Mouse (Mus musculus) natural killer cell, adult 2 months (primary cell): ENCODE results near the gene Bnc1.

Experiments used
- DNase-seq, 2 experiments: peaks; one replicate each; pipeline ENCODE4 v3.0.0; 2022; ENCODE audit warnings: low spot score in 2 of 2

Bnc1 gene

DNA sequence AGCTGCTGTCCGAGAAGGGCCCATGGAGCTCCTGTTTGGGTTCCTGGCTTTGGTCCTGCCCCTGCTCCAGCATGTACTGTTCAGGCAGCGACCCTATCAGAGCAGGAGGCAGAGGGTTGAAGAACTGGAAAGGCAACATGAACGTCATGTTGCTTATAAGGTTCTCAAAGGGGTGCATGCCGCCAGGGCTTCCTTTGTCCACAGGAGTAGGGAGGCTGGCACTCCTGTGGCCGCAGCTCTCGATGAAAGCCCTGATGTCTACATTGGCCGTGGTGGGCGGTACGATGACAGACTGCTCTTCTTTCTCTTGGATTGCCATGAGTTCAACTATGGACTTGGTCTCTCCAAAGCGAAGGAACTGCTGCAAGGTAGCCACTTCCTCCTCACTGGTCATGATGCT lies 17.5 kb downstream of the Bnc1 start:
- no peak for DNase-seq

DNA sequence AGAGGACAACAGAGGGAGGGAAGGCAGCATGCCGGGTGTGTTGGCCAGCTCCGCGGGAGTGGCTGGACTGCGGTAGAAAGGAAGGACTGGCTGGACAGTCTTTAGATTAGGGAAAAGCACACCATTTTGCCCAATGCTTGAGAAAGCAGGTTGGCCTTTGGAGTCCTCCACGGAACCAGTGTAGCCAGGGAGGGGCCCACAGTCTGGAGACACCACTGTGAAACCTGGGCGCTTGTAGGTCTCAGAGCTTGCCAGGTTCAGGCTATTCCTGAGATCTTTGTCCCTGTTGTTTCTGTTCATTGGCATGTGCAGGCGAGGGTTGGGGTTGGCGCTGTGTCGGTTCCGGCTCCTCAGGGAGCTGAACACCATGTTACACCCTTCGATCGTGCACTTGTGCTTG lies 18.2 kb downstream of the Bnc1 start:
- no peak for DNase-seq

DNA sequence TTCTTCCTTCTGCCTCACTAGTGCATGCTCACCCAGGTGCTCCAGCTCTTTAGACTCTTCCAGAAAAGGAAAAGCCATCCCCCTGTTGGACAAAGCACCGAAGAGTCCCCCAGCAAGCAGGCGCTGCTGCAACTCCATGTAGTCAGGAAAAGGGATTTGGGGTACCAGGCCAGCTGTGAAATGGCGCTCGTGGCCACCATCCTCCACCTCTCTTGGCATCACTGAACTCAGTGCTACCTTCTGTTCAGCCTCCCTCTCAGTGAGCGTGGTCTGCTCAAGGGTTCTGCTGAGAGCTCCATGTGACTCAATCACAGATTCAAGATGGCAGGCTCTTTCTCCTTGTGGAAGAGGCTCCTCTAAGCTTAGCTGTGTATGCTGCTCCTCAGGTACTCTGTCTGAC lies 18.8 kb downstream of the Bnc1 start:
- DNase-seq = no peak

DNA sequence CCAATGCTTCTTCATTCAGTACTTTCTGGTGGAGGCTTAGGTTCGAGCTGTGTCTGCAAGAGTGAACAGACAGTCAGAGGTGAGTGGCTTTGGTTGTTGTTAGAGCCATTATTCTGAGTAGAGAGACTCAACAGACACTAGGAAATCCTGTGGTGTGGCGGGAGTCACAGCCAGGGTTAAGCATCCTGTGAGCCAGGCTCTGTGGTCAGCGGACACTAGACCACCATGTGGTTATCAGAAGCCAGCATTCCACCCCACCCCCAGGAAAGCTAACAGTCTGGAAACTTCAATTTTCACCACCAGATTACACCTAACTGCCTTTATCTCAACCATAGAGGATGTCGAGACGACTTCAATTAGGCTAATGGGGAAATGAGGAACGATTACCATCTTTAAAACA lies 23.1 kb downstream of the Bnc1 start:
- no peak for DNase-seq

DNA sequence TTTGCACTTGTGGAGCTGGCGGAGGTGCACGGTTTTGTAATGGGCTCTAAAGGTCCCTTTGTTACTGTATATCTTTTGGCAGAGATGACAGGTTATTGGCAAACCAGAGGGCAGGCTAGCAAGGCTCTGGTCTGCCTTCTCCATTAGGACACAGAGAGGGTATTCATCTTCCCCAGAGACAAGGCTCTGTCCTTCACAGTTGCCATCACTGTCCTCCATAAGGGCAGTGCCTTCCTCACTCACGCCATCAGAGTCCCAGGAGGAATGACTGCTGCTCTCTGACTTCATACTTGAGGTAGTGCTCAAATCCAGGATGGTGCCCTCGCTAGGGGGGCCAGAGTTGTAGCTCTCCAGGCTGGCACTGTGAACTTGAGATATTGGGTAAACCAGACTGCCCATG lies 23.6 kb downstream of the Bnc1 start:
- DNase-seq = no peak

DNA sequence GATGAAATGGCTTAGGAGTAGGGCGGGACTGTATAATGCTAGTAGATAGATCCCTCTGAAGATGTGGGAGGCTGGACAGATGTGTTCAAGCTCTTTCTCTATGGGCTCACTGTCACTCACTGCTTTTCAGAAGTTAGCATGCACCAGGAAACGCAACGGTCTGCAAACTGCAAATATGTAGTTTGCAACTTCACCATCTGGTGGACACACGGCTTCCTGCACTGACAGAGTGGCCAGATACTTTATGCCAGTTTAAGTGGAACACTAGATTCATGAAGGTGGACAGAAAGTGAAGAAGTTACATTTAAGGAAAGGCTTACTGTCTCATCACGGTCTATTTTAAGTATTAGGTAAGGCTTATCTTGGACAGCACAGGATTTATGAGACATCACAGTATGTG lies 25.9 kb downstream of the Bnc1 start:
- DNase-seq = no peak

DNA sequence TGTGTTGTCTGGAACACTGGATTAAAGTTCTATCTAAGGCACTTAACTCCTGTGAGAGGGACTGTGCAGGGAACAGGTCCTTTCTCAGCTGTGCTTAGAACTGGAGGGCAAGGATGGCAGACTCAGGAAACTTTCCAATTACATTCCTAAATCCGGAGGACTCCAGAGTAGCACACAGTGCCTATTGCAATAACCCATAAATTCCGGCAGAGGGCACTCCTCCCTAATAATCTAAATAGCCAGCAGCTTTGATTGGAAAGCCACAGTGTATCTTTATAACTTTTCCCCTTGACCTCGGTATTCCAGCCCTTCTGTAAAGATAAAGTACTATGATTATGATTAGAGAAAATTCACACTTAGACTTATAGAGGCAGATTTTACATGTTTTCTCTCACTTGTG lies 32.4 kb downstream of the Bnc1 start:
- no peak for DNase-seq

DNA sequence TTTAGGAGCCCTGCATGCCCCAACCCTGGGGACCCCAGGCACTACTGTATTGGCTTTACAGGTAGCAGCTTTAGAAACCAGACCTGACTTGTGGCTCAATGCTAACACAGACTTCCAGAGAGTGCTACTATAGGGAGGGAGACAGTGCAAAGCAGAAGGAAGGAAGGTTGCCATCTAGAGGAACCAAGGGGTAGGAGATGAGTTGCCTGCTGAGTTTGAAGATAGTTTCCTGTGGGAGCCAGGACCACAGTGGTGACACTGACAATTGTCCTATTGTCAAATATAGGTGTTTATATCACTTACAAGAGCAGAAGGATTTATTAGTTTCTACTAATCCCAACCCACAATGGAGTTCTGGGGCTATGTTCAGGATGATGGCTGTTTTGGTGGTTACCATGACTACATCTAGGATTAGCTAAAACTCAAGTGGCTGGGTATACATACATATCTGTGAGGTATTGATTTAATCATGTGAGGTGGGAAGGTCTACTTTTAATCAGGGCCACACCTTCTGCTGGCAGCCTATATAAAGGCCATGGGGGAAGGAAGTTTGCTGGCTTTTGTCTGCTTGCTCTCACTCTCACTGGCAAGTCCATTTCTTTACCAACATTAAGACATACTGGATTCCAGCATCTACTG lies 37.8 kb downstream of the Bnc1 start:
- no peak for DNase-seq

DNA sequence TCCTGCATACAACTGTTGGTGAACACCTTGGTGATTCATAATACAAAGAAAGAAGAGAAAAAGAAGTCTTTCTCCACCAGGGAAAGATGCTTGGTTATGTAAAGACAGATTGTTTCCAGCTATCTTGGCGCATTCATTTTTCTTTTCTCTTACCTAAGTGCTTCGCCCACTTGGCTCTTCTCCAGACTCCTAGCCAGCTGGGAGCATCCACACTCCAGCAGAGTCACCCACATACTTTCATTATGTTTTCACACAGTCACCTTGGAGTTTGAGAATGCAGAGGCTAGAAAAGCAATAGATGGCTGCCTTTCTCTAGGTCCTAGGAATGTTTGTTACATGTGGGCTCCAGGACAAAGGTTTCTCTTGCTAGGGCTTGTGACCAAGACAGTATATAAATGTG lies 41.6 kb downstream of the Bnc1 start:
- no peak for DNase-seq

DNA sequence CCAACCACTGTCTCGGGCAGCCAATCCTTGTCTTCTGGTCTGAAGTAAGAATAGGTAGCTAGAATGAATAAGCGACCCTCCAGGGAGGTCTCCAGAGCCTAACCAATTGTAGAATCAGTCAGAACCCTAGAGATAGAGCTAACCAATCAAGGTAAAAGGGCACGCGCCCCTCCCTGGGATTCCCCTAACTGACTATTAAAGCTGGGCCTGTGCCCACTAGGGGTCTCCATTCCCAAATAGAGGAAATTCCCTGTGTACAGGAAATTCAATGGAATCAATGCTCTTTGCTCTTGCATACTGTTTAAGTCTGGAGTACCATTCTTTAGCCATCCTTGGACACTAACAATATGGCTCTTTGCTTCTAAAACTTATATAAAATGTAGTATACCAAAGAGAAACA lies 46.7 kb downstream of the Bnc1 start:
- DNase-seq = no peak

DNA sequence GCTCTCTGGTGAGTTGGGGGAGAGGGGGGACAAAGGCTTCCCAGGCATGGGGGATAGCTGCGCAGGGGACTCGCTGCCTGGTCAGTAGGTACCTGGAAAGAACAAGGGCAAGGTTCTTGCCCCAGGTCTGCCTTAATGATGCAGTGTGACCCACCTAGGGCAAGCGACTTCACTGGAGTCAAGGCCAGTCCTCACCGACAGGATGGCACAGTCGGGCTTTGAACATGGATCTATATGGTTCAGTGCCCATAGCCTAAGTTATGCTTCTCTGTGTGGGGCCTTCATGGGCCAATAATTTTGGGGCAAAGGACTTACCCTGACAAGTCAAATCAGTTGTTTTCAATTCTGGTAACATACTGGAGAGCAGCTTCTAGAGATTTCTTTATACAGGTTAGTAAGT lies 57.3 kb downstream of the Bnc1 start:
- DNase-seq = no peak

DNA sequence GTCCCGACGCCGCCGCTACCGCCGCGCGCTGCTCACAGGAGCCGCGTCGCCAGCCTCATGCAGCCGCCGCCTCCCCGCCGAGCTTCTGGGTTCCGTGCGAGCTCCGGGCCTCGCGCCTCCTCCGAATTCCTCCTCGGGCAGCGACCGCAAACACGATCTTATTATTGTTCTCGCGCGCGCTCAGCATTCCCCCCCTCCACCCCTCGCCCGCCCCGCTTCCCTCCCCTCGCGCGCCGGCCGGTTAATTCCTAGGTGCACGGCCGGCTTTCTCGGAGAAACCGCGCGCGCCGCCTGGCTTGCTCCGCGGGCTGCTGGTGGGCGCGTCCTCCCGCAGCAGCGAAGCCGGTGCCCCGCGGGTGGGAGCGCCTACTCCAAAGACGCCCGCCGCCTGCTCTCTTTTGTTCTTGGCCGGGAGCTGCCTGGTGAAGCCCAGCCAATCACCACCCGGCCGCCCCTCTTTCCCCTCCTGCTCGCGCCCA lies 57.8 kb downstream of the Bnc1 start, which contains the start of gene Hdgfl3:
Gene Hdgfl3, minus strand, starts transcription at position 207 of the 479 bp plus-strand sequence.
- peak in 1 of 2 experiments; percentile 29 for DNase-seq

DNA sequence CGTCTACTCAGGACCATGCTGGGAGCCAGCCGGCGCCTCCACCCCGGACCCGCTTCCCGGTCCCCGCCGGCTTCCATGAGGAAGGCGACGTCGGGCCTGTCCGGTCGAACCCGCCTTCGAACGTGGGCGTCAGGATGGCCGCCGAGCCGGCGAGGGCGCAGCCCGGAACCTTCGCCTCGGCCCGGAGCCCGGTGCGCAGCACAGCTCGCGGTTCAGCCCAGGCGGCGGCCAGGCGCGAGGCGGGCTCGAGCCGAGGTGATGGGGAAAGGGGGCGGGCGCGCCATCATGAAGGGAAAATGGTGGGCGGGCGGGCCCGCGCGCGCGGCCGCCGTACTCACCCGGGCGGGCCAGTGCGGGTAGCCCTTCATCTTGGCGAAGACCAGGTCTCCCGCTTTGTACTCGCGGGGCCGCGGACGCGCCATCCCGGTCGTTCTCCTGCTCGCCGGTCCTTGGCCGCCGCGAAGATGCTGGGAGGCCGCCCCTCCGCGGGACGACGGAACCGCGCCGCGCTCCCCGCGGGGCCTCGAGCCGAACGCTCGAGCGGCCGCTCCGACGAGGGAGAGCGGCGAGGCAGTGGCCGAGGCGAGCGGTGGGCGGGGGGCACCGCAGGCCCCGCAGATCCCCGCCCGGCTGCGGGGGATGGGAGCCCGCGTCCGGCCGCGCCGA lies 58.4 kb downstream of the Bnc1 start:
- peak; percentile 12 to 31 for DNase-seq

DNA sequence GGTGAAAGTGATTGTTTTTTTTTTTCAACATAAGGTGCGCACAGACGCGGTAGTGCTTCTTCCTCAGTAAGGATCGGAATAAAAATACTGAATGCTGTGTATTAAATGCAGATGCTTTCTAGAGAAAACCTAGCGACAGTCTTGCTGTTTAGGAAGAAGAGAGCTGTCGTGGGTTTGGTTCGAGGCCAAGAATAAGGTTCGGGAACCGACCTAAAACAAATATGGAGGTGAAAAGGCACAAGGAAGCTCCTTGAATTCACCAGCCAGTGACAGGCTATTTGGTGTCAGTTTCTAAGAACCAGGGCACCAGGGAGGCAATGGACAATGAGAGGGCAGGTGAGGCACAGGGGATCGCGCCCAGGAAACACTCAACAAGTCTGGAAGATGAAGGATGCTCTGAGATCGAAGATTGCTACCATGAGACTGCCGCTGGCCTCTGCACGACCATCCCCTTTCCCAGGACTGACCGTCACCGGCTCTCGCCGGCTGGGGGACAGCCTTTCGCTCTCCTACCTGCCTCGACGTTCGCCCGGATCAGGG lies 59.0 kb downstream of the Bnc1 start:
- DNase-seq = no peak

DNA sequence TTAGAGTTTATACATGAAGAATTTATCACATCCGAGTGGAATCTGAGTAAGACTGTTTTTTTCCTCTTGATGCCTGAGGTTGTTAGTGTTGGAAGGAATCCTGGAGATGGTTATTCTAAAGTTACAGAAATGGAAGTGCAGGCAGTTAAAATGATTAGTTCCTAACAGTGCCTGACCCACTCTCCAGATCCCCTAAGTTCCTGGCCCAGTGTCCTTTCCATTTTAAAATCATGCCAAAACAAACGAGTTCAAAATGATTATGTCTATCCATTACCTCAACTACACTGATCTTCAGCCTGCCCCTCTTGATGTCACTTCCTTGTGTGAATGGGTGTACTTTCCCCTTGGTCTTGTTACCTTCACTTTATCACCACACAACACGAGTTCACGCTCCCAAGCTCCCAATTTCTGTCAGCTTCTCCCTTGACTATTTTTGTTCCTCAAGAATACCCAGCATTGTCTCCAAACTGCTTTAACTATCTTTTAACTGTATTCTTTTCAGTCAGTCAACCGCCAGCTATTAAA lies 59.5 kb downstream of the Bnc1 start:
- DNase-seq = no peak

DNA sequence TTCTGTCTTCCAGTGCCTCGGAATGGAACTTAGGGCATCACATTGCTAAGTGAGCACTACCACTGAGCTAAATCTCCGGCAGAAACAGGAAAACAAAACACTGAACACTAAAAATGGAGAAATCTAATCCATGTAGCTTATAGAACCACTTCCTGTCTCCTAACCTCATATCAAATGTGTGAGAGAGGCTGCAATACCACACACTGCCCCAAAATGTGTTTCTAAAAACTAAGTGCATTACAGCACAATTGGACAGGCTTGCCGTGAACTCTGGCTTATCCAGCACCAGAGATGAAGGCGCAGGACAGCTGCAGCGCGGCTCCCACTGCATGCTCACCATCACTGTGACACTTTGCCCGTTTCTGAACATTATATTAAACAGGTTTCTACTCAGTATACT lies 63.1 kb downstream of the Bnc1 start:
- peak in 1 of 2 experiments; percentile 9 for DNase-seq

DNA sequence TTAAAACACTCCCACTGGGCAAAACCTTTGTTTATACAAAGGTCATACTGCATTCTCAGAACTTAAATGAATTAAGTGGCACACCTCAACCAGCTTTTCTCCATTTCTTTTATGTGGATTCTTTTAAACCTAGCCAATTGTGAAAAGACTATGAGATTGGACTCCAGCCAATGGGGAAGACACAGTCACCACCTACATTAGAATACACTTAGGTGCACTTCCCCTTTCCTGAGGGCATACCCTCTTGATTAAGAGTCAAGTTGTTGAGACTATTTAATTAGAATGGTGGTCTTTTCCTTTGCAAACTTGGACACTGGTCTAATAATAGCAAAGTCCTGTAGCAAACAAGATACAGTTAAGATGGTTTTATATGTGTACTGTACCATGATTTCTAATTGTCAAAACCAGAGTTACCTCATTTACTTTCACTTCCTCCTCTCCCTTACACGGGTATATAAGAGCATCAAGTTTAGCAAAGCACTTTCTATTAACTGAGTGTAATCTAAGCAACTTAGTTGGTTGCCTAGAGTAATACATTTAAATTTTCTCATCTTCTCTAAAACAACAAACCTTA lies 70.6 kb downstream of the Bnc1 start:
- DNase-seq = no peak

DNA sequence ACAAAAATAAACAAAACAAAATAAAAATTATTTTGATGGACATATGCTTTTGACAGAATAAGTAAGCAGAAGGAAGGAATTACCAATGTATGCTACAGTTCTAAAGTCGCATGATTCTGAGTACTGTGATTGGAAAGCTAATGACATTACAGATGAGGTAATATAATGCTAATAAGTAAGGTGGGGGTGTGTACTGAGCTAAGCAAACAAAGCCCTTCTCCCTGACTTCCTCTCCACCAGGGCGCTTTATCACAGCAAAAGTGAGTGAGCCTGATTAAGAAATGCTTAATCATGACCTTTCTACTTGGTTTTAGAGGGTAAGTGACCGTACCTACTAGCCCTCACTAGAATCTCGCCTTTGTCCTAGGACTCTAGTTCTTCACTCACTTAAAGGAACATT lies 71.8 kb downstream of the Bnc1 start:
- DNase-seq = no peak

DNA sequence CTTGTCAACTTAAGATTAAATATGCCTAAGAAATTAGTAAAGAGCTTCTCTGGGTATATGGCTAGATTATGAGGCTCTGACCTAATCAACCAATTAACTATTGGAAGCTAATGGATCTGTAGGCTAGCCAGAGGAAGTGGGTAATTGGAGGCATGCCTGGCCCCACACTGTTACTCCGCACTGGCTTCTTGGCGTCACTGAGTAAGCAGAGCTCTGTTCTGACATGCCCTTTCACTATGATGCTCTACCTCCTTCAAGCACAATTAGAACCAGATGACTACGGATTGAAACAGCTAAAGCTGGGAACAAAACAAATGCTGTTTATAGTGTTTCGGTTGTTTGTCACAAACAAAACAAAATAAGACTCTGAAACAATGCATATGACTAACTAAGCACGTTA lies 73.8 kb downstream of the Bnc1 start:
- DNase-seq = no peak
